Mouse (Mus musculus): ENCODE data around the gene Adam11.

GRCm38 (mm10) chr11:102728614-102729013 lies 32.6 kb upstream of the Adam11 start:
- TF ChIP-seq CTCF (IDR thresholded peaks at IDR 0.05; ENCODE audit: insufficient read depth, low read depth, low read length) (no peak), POLR2A (IDR thresholded peaks at IDR 0.05; ENCODE audit: insufficient read depth, low read depth, low read length) (no peak)
